Mouse (Mus musculus): ENCODE data around the gene Ccdc138. TPM values are rescaled to one million over a fixed set of nuclear protein-coding genes. Genes with fewer than 3 reads are reported as not detected.

The Ccdc138 gene
- total RNA-seq, 2 experiments from 2014 or later: 3.4 to 5.0 TPM

DNA sequence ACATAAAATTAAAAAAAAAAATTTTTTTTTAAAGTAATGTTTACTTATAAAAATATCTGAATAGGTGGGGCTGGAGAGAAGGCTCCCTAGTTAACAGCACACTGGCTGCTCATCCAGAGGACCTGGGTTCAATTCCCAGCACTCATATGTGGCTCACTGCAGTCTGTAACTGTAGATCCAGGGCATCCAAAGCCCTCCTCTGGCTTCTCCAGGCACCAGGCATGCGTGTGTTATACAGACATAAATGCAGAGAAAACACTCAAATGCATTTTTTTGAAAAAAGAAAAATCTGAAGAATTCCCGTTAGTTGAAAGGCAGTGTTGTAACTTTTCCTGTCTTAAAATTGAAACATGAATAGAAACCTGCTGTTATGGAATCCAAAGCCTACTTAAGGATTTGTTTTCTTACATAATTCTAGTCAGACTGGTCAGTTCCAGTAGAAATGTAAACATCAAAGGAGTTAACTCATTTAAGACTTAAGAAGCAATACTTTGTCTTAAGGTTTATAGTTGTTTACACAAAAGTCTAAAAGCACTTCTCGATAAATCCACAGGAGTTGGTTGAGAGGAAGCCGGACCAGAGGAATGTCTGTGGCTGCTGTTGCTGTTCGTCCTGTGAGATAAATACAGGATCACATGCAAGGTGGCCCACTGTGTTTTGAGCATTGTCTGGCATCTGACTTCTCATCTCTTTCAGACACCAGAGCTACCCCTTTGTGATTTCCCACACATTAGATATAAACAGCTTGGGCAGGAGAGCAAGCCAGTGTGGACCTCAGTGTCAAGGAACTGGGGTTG is 87.9 kb downstream of the Ccdc138 start:
- DNase-seq: no peak

DNA sequence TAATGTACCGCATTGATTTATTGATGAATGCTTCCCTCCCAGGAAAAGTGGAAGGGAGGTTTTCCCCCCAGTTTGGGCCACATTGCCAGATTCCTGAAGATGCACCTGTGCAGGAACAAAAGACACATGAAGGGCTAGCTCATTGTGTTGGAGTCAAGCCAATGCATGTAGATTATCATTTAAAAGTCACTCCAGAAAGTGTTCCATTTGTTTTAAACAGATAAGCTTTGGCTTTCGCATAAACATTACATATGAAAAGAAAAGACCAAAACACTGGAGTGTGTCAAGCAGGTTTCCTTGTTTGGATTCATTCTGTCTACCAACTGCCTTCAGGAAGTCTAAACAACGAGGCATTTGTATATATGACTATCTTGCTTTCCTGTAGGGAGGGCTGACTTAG is 96.7 kb downstream of the Ccdc138 start:
- no peak for DNase-seq

DNA sequence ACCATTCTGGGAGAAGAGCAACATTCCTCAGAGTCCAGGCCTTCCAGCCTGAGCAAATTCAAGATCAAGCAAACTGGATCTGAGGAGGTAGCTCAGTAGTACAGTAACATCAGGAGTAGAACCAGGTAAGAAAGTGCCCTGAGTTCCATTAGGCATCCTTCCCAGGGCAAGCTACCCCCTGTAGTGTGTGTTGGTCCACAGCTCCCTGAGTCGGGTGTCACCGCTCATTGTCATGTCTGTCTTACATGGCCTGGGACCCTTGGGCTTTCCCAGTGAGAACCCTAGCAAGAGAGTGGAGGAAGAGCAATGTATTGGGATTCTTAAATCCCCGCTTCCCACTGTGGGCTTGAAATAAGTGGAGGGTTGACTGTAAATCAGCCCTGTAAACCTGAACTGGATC is 97.4 kb downstream of the Ccdc138 start:
- DNase-seq: no peak

DNA sequence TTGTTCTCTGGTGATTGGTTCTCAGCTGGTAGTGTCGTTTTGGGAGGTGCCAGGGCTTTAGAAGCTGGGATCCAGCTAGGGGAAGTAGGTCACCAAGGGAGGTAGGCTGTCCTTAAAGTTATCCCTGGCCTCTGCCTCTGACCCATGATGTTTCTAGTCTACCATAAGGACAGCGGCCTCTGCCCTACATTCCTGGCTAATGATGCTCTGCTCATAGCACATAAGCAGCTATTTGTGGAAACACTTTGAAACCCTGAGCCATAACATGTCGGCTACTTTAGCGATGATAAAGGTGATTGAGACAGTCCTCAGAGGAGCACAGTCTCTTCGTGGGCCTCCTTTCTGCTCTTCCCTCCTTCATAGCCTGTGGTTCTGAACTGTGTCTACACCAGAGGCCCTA is 98.1 kb downstream of the Ccdc138 start:
- no peak for DNase-seq

DNA sequence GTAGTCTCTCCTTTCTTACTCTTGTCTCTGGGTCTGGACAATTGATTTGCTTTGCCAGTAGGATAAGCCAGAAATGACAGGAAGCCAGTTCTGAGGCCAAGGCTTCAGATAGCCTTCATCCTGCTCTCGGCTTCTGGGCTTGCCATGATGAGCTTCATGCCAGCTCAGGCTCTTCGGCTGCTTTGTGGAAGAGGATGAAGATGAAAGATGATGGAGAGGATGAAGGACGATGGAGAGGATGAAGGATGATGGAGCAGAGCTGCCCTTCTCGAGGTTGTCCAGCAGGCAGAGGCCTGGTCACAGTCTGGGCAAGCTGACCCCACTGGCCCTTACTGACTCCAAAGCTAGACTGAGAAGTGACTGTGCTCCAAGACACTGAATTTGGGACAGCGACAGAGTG is 102.4 kb downstream of the Ccdc138 start:
- DNase-seq: no peak

DNA sequence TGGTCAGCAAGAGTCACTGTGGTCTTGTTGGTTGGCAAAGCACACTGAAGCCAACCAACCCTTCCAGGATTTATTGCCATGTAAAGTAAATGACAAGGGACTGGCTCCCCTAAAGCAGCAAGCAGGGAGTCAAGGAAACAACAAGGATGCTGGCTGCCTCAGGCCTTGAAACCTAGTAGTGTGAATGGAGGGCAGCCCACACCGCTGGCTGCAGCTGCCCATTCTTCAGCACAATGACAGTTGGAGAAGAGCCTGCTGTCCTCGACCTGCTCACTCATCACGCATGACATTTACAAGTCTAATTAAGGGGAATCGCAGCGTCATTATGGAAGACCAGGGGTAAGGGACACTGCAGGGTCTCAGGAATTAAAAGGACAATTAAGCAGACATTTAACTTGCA is 103.2 kb downstream of the Ccdc138 start:
- DNase-seq: peak; percentile 29

DNA sequence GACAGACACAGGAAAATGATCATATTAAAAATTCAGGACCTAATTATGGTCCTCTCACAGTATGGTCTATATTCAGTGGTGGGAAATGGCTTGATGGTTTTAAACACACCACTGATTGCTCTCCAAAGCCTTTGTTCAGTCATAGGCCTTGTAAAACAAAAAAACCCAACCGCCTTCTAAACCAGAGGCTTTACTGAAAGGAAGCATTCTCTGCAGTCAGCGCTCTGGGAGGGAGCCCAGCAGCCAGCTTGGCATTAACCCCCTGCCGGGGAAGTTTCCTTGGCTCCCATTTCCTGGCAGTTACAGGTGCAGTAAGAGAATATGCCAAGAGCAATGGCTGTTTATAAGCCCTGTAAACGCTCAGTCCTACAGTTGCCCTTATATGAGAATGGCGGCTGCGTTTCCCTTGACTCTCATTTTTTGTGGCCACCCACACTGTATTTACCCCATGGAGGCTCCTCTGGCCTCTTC is 103.7 kb downstream of the Ccdc138 start:
- DNase-seq: peak; percentile 62

DNA sequence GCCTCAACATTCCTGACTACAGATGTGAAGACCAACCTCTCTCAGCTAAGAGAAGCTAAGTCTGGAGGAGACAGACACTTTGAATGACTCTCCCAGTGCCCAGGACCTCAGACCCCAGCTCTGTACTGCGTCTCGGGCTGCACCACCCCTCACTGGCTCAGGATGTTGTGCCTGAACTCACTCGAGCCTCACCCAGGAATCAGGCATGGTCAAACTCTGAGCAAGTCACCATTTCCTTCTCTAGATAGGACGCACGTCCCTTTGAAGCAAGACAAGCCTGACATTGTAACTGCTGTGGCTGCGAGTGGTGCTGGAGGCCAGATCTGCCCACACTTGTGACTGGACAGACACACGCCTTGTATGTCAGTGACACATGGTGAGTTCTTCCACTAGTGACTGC is 104.2 kb downstream of the Ccdc138 start:
- no peak for DNase-seq

DNA sequence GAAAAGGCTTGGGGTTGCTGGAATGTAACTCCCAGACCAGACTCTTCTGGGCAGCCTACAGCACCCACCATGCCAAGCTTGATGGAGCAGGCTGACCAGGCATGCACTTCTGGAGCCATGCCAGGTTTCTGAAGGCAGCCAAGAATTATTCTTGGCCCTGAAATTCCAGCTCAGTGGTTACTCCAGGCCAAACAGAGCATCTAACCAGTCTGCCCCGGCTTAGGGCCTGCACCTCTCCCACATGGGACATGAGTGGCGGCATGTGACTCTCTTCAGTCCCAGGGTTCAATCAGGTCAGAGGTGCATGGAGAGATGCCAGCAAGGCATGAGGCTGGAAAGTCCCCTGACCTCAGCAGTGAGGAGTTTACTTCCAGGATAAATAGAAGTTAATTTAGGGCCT is 107.0 kb downstream of the Ccdc138 start:
- DNase-seq: peak; percentile 78

DNA sequence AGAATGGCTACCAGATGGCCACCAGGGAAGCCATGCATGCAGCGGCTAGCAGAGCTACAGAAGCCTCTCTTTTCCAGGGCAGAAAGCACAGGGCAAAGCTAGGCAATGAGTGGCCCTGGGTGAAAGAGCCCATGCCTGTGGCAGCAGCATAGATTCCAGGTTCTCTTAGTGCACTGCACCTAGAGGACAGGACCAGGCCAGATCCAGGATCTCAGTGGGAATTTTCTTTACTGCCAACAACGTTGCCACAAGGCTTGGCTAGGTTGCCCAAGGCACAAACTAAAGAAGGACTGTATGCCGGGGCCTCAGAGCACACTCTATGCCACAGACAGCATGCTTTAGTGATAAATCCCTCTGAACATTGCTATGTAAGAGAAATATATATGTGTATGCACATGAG is 108.6 kb downstream of the Ccdc138 start:
- no peak for DNase-seq

DNA sequence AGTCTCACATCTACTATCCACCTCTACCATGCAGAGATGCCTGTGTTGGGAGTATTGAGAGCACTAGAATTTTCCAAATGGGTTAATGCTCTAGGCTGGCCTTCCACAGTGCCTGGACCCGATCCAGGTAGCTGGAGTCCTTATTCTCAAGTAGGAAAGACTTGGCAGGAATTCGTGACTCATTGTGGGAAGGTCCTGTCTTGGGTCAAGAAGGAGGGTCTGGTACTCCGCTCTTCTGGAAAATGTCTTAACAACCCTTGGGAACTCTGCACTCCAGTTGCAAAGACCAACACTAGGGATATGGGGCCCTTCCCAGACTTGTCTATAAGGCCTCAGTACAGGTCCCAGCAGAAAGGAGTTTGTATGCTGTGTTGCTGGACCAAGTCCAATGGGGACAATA is 111.1 kb downstream of the Ccdc138 start:
- DNase-seq: no peak

DNA sequence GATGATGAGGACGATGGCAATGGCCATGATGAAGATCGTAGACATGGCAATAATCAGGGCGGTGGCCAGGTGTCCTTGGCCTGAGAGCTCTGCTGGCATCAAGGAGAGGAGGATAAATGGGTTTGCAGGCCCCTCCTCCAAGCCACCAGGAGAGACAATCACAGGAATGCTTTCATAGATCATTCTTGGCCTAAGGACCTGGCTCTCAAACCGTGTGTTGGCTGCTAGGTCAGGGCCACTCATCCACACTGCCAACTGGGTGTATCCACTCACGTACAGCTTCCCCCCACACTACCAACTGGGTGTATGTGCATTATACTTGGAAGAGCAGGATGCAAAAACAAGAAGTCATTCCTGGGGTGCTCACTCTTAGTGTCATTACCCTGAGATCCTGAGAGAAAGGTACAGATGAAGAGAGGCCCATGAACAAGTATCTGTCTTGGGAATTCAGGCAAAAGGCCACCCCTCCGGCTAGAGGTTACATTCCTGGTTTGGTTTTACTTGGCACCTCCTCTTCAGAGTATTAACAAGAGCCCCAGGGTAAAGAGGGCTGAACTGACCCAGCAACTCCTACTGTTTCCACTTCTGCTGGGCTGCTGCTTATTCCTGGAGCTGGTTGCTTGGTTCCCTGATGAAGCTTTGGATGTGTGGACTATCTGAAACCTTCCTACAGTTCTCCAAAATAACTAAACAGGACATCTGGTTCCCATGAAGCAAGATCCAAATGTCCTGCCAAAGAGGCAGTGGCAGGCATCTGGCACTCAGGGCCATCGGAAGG is 112.9 kb downstream of the Ccdc138 start:
- DNase-seq: peak; percentile 29

DNA sequence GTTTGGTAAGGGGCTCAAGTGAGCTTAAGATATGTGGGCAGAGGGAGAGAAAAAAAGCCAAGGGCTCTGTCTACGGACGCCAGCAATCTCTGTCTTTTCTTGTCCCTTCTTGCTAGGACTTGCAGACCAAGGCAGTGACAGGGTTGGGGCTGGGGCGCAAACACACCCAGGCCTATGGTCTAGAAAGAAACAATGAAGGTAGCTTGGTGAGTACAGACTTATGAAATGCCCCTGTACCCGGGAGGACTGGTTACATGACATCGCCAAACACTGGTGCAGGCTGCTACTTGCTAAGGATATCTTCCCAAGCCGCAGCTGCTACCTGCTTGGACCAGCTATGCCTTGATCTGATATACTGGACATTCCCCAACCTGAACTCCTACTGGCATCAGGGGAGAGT is 116.9 kb downstream of the Ccdc138 start:
- no peak for DNase-seq

DNA sequence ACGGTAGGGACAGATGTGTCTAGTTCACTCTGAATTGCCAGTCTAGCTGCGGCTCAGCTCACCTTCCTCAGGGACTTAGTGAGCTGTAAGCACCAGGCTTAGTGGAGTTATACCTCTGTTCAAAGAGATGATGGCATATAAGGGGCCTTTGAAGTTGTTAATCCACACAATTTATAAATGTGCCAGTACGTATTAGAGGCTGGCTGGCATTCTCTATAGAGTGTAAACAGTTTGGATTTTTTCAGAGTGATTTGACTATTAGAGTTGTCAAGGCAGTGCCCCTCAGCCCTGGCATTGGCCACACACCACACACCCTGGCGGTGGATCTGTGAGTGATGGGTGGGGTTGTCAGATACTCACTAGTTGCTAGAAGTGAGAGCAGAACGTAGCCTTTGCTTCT is 118.8 kb downstream of the Ccdc138 start:
- DNase-seq: no peak

DNA sequence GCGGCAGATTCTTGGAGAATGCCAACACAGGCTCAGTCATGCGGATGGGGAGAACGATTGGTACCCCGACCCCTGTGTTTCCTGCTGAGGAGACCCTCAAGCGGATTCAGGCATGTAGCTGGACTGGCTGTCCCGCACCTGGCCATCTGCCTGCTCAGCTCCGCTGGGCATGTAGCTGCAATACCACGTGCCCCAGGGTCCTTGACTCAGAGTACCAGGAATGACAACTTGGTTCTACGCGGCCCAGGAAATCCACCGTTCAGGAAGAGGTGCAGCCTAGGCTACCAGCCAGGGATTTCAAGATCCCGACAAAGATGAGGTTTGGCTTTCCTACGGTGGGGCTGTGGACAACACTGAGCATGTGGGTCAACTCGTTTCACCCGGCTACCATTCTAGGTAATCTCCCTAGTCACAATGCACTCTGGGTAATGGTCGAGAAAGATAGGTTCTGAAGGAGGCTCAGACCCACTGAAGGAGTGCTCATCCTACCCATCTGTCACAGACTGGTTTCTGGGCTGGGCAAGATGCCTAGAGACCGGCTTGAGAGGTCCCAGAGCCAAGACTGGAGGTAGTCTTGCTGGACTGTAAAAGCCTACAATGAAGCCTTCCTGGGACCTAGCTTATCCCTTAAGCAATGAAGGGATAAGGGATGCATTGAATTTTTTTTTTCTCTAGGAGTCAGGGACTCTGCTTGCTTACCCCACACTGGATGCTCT is 120.9 kb downstream of the Ccdc138 start:
- DNase-seq: no peak

DNA sequence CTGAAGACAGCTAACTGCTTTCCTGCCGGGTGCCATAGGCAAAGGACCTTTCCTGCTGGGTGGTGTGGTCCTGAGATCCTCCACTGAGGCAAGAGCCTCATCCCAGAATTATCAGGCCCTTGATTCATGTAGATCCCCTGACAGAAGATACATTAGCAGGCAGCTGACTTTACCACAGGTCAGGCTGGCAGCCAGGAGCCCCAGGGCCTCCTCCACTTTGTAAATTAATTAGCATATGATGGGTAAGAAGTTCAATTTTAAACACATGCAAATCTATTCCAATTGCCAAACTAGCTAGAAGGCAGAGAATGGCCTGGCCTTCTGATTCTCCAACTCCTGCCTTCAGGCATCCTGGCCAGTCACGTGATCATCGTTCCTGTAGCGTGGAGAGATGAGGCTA is 121.5 kb downstream of the Ccdc138 start:
- DNase-seq: no peak

DNA sequence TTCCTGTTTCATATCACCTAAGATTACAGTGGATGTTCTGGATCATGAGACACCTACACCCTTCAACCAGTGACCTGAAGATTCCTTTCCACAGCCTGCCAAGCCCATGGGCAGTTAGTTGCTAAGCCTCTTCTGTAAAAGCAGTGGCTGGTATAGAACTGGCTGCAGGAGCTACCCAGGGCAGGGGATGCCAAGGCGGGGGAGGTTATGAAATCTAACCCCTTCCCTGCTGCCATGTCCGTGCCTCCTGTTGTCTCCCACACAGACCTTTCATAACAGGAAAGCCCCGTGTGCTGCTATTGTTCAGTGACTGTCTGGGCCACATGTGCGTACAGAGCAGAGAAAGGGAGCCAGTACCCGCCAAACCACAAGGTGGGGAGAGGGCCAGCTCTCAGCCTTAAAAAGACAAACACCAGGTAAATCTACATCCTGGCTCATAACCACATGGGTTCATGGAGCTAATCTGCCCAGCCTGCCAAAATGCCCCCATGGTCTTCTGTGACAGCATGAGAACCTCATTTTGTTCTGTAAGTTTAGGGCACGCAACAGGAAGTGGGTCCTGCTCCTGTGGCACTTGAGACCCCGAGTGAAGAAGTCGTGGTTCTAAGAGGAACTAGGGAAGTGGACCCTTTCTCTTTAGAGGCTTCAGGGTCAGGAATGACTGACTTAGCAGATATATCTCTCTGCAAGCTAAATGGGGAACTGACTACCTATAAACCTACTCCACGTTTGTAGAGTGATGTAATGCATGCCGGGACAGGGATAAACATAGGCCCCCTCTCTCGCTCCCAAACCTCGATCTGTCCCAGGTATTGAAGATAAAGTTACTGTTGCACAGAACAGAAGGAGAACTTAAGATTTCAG is 127.3 kb downstream of the Ccdc138 start:
- DNase-seq: no peak

Other genes with a start within 250 kb of the Ccdc138 start
- 10 to 100 TPM; 33.3 to 45.1 TPM for gene Gcc2, start 242.5 kb upstream of the Ccdc138 start, total RNA-seq (2021)
- gene Lims1, start 174.5 kb upstream of the Ccdc138 start, total RNA-seq (2021): 10 to 100 TPM; 58.1 to 69.6 TPM
- 10 to 100 TPM; 61.2 to 63.2 TPM for gene Ranbp2, start 51.0 kb upstream of the Ccdc138 start, total RNA-seq (2021)
- gene Edar, start 177.7 kb downstream of the Ccdc138 start, total RNA-seq (2021): under 1 TPM; 0.21 to 0.24 TPM
- not detected for gene Gm17542, start 220.3 kb downstream of the Ccdc138 start, total RNA-seq (2021)

All from adrenal gland, postnatal 10 days (tissue).